Mouse (Mus musculus) adrenal gland, postnatal 4 days (tissue): ENCODE results near the gene Camk2d. TPM values are rescaled to one million over a fixed set of nuclear protein-coding genes. Genes with fewer than 3 reads are reported as not detected.

Experiments used
- DNase-seq, 2 experiments: peaks; one replicate each; pipeline ENCODE4 v3.0.0; 2021 to 2022; ENCODE audit warnings: low spot score in 2 of 2, mixed read lengths in 2 of 2
- long read RNA-seq, 2 experiments: library from polyadenylated mRNA; stranded (forward); transcript quantifications; one replicate each; pipeline ENCODE4 v2.0.0; 2021
- total RNA-seq, 2 experiments: library from RNA; stranded (reverse); gene quantifications; 2 replicates each; pipeline ENCODE4 v1.2.3; 2021

Camk2d gene
- 100 to 1,000 TPM in 1 of 2 experiments, 10 to 100 TPM in 1; 99.4 to 100 TPM for total RNA-seq
- long read RNA-seq, experiment 1, full-length matches to known transcripts = 25 of 39 reads
- long read RNA-seq, experiment 1, partial matches to known transcripts = 5 of 39 reads
- long read RNA-seq, experiment 1, other reads (novel, unspliced or antisense) = 9 of 39 reads
- long read RNA-seq, experiment 2, full-length matches to known transcripts = 103 of 135 reads
- long read RNA-seq, experiment 2, partial matches to known transcripts = 6 of 135 reads
- long read RNA-seq, experiment 2, other reads (novel, unspliced or antisense) = 26 of 135 reads

- DNase-seq = peak; percentile 86 to 95
Measured at GRCm38 (mm10) chr3:126596086-126596485, at the start of gene Camk2d. Gene Camk2d (plus strand): TSS chr3:126596302.

GRCm38 (mm10) chr3:126547941-126548340 is 48.2 kb upstream of the Camk2d start:
- DNase-seq = no peak

- no peak for DNase-seq
Measured at GRCm38 (mm10) chr3:126563646-126564045, 32.5 kb upstream of the Camk2d start.

GRCm38 (mm10) chr3:126570628-126571027 is 25.5 kb upstream of the Camk2d start:
- DNase-seq = no peak

GRCm38 (mm10) chr3:126572915-126573314 is 23.2 kb upstream of the Camk2d start:
- DNase-seq = no peak

GRCm38 (mm10) chr3:126575927-126576326 is 20.2 kb upstream of the Camk2d start:
- no peak for DNase-seq

- DNase-seq = no peak
Measured at GRCm38 (mm10) chr3:126586134-126586533, 10.0 kb upstream of the Camk2d start.

GRCm38 (mm10) chr3:126587477-126587876 is 8.6 kb upstream of the Camk2d start:
- DNase-seq = no peak

GRCm38 (mm10) chr3:126589556-126589955 is 6.5 kb upstream of the Camk2d start:
- no peak for DNase-seq

GRCm38 (mm10) chr3:126595456-126595855 is 646 bp upstream of the Camk2d start:
- no peak for DNase-seq

- DNase-seq = peak; percentile 72 to 81
Measured at GRCm38 (mm10) chr3:126596491-126597160, 524 bp downstream of the Camk2d start.

GRCm38 (mm10) chr3:126597161-126597595 is 1.1 kb downstream of the Camk2d start:
- DNase-seq = peak; percentile 70

GRCm38 (mm10) chr3:126597596-126598328 is 1.7 kb downstream of the Camk2d start:
- DNase-seq = no peak

- DNase-seq = no peak
Measured at GRCm38 (mm10) chr3:126598329-126598676, 2.2 kb downstream of the Camk2d start.

- DNase-seq = no peak
Measured at GRCm38 (mm10) chr3:126598881-126599280, 2.8 kb downstream of the Camk2d start.

- no peak for DNase-seq
Measured at GRCm38 (mm10) chr3:126599335-126599734, 3.2 kb downstream of the Camk2d start.

GRCm38 (mm10) chr3:126599936-126600335 is 3.8 kb downstream of the Camk2d start:
- no peak for DNase-seq

GRCm38 (mm10) chr3:126602772-126603171 is 6.7 kb downstream of the Camk2d start:
- no peak for DNase-seq

- DNase-seq = no peak
Measured at GRCm38 (mm10) chr3:126604656-126605434, 8.7 kb downstream of the Camk2d start.

- no peak for DNase-seq
Measured at GRCm38 (mm10) chr3:126609310-126609709, 13.2 kb downstream of the Camk2d start.

GRCm38 (mm10) chr3:126609795-126610451 is 13.8 kb downstream of the Camk2d start:
- DNase-seq = no peak
